Mouse (Mus musculus) liver, embryonic 12.5 days (tissue): ENCODE measurements at regions not wholly inside any gene's neighbourhood (a gene's known extent, or its start where the extent isn't known, plus 50 kb on each side); places are given as distances from the start of the nearest gene placed in this dataset.

Experiments
- ATAC-seq: fragments of 200-750 bp; cut with Nextera tagmentation; 2 replicates; pipeline ENCODE4 v1.8.0; 2017; ENCODE audit warnings: moderate number of reproducible peaks, mild to moderate bottlenecking, moderate library complexity
- H3K27ac ChIP-seq: fragments of 300-500 bp; sonication (generic); 2 replicates; pipeline ENCODE4 v1.5.1; 2016; ENCODE audit warnings: mild to moderate bottlenecking
- H3K27me3 ChIP-seq: fragments of 300-500 bp; sonication (generic); replicated peaks from 2 replicates; pipeline ENCODE4 v1.6.1; 2016; ENCODE audit warnings: mild to moderate bottlenecking, moderate library complexity
- H3K36me3 ChIP-seq: fragments of 300-500 bp; sonication (generic); 2 replicates; pipeline ENCODE4 v1.6.1; 2016; ENCODE audit warnings: mild to moderate bottlenecking, moderate library complexity
- H3K4me1 ChIP-seq: fragments of 300-500 bp; sonication (generic); 2 replicates; pipeline ENCODE4 v1.6.1; 2016
- H3K4me2 ChIP-seq: fragments of 300-500 bp; sonication (generic); 2 replicates; pipeline ENCODE4 v1.6.1; 2016; ENCODE audit warnings: mild to moderate bottlenecking, moderate library complexity
- H3K4me3 ChIP-seq: fragments of 300-500 bp; sonication (generic); 2 replicates; pipeline ENCODE4 v1.5.1; 2016; ENCODE audit warnings: mild to moderate bottlenecking, moderate library complexity
- H3K9ac ChIP-seq: fragments of 300-500 bp; sonication (generic); 2 replicates; pipeline ENCODE4 v1.6.1; 2016; ENCODE audit warnings: mild to moderate bottlenecking, moderate library complexity
- H3K9me3 ChIP-seq: fragments of 300-500 bp; sonication (generic); replicated peaks from 2 replicates; pipeline ENCODE4 v1.6.1; 2016; ENCODE audit warnings: mild to moderate bottlenecking, moderate library complexity
- WGBS: fragments of 180-500 bp; shearing (Covaris S2); methylation state at CpG from one replicate; pipeline ENCODE4 v1.1.7; 2016; ENCODE audit not compliant: insufficient replicate concordance; 5-methylcytosine and 5-hydroxymethylcytosine counted together

GRCm38 (mm10) chr1:154983325-154983724, 99.0 kb upstream of the Cacna1e start:
- Histone ChIP-seq H3K27ac (no peak overlapping the region), H3K4me3 (no peak overlapping the region), H3K27me3 (no peaks in the 10 kb centered on the region), H3K4me2 (no peak overlapping the region), H3K36me3 (no peaks in the 10 kb centered on the region), H3K9me3 (no peaks in the 10 kb centered on the region), H3K4me1 (no peaks in the 10 kb centered on the region), H3K9ac (no peak overlapping the region)
- WGBS, result 66% methylated on average over 7 of the region's 7 CpGs
- ATAC-seq, result no peak

- Histone ChIP-seq H3K27ac (no peak overlapping the region), H3K36me3 (no peaks in the 10 kb centered on the region), H3K4me3 (no peak overlapping the region), H3K4me1 (no peaks in the 10 kb centered on the region), H3K27me3 (no peaks in the 10 kb centered on the region), H3K9ac (no peak overlapping the region), H3K4me2 (no peak overlapping the region), H3K9me3 (no peaks in the 10 kb centered on the region)
- ATAC-seq, result no peak
- WGBS, result 70% methylated on average over 9 of the region's 9 CpGs
These were observed 98.5 kb upstream of the Cacna1e start for GRCm38 (mm10) chr1:154982836-154983235.

DNA sequence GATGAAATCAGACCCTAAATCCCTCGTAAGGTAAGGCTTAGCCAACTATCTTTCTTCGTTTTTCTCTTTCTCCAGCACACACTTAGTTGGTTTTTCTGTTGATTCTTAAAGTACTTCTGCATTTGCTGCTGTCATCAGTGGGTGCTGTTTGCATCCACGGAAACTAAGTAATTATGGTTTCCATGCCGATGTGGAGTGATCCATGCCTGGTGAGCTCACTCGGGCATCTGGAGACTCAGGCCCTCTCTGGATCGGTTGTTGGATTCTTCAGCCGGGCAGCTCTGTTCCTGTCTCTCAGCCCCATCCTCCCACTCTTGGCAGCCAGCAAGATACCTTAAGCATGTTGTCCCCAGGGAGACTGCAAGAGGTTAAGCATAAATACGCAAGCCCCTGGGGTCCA, 97.4 kb upstream of the Cacna1e start:
- Histone ChIP-seq H3K9me3 (no peaks in the 10 kb centered on the region), H3K4me3 (no peak overlapping the region), H3K27me3 (no peaks in the 10 kb centered on the region), H3K9ac (no peak overlapping the region), H3K4me1 (no peaks in the 10 kb centered on the region), H3K4me2 (no peak overlapping the region), H3K27ac (no peak overlapping the region), H3K36me3 (no peaks in the 10 kb centered on the region)
- WGBS, result 69% methylated on average over 8 of the region's 8 CpGs
- ATAC-seq, result no peak

DNA sequence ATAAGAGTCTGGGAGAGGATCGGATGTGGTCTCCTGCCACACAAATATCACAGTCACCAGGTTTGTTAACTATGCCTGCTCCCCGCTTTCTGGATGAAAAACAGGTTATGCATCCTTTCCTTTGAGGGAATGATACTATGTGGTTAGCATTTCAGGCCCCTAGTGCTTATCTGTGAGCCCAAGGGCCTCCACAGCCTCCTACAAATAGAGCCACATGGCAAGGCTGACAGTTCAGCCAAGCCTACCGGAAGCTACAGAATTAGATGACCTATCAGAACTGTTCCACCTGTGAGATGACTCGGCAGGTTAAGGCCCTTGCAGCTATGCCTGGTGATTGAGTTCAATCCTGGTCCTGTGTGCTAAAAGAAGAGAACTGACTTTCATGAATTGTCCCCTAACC, 91.4 kb upstream of the Cacna1e start:
- ATAC-seq, result no peak
- 34% methylated on average over 4 of the region's 4 CpGs for WGBS
- Histone ChIP-seq H3K9ac (no peak overlapping the region), H3K4me2 (no peak overlapping the region), H3K36me3 (no peaks in the 10 kb centered on the region), H3K27ac (no peak overlapping the region), H3K4me3 (no peak overlapping the region), H3K9me3 (no peaks in the 10 kb centered on the region), H3K4me1 (no peaks in the 10 kb centered on the region), H3K27me3 (no peaks in the 10 kb centered on the region)

DNA sequence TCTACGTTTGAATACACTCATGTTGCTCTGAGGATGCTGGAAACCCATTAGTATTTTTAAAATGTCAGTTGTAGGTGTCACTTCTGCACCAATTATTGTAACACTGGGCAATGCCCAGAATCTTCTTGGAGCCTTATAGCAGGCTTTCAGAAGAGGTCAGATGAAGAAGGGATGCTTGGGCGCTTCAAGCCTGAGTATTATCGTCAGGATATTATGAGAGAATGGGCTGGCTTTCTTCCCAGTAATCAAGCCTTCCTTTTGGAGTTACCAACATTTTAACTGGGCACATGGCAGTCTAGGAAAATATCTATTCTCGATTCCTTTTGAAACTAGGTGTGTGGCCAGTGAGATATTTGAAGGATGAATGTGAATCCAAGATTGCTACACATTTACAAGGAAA, 77.0 kb upstream of the Cacna1e start:
- Histone ChIP-seq H3K9me3 (no peaks in the 10 kb centered on the region), H3K4me1 (no peaks in the 10 kb centered on the region), H3K9ac (no peak overlapping the region), H3K4me2 (no peak overlapping the region), H3K4me3 (no peak overlapping the region), H3K27me3 (no peaks in the 10 kb centered on the region), H3K36me3 (no peaks in the 10 kb centered on the region), H3K27ac (no peak overlapping the region)
- WGBS, result 59% methylated on average over 4 of the region's 4 CpGs
- ATAC-seq, result no peak

DNA sequence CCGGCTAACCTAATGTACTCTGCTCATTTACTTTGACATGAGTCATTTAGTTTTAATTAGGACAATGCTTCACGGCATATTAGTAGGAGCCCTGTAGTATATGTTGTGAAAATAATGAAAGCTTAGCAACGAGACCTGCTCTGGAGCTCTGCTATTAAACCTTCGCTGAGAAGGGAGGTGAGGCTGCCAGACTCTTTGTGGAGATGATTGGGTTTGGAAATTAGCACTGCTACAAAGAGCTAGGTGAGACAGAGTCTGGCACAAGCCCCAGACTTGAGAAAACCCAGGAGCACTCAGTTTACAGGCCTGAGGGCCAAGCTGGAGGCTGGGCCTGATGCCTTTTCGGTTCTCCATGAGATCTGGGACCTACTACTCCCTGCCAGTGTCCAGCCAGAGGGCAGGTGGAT, 72.3 kb upstream of the Cacna1e start:
- H3K27me3 ChIP-seq, result no peaks in the 10 kb centered on the region
- H3K4me3 ChIP-seq, result no peak overlapping the region
- WGBS, result 55% methylated on average over 5 of the region's 5 CpGs
- no peaks in the 10 kb centered on the region for H3K36me3 ChIP-seq
- no peak for ATAC-seq
- H3K4me2 ChIP-seq, result no peak overlapping the region
- H3K9ac ChIP-seq, result no peak overlapping the region
- no peaks in the 10 kb centered on the region for H3K9me3 ChIP-seq
- H3K4me1 ChIP-seq, result no peaks in the 10 kb centered on the region
- no peak overlapping the region for H3K27ac ChIP-seq

DNA sequence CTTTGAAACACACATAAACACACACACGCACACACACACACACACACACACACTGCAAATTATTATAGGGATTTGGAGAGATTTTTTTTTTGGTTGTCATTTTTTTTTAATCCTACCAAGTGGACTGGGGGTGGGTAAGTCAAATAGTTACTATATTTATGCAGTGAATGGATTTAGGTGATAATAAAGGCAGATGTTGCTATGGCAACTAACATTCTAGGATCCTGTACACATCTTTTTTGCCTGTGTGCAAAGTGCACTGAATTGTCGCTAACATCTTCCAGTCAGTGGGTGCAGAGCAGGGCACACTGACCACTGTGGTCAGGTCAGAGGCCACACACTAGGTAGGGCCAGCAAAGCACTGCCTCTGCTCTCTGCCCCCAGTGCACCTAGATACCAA, 68.4 kb upstream of the Cacna1e start:
- Histone ChIP-seq H3K36me3 (no peaks in the 10 kb centered on the region), H3K4me1 (no peaks in the 10 kb centered on the region), H3K27me3 (no peaks in the 10 kb centered on the region), H3K27ac (no peak overlapping the region), H3K4me3 (no peak overlapping the region), H3K4me2 (no peak overlapping the region), H3K9me3 (no peaks in the 10 kb centered on the region), H3K9ac (no peak overlapping the region)
- 71% methylated on average over 2 of the region's 2 CpGs for WGBS
- ATAC-seq, result no peak
